Mouse (Mus musculus) subcutaneous adipose tissue, adult 2 months (tissue): ENCODE data around the gene Angptl2. TPM values are rescaled to one million over a fixed set of nuclear protein-coding genes. Genes with fewer than 3 reads are reported as not detected.

ENCODE experiments used
- polyA plus RNA-seq: library from polyadenylated mRNA; depleted of rRNA; stranded (reverse); fragments of >200 nt; gene quantifications from 2 replicates; pipeline ENCODE4 v1.2.3, GENCODE M21; 2012; ENCODE audit warnings: low replicate concordance; rRNA removed

Gene Angptl2
- 178 and 186 TPM in 2 replicates for polyA plus RNA-seq

GRCm38 (mm10) chr2:33215700-33216509, at the start of gene Angptl2:
Angptl2 (plus strand) TSS chr2:33216069.

Other genes starting within 250 kb of the Angptl2 start
- gene Slc2a8, start 234.0 kb upstream of the Angptl2 start, polyA plus RNA-seq: 63.8 and 76.1 TPM in 2 replicates
- 12.0 and 13.3 TPM in 2 replicates for gene Garnl3, start 84.4 kb upstream of the Angptl2 start, polyA plus RNA-seq
- gene Ralgps1, start 155.4 kb downstream of the Angptl2 start, polyA plus RNA-seq: 6.1 and 6.4 TPM in 2 replicates
- 11.3 and 12.9 TPM in 2 replicates for gene Zbtb34, start 215.3 kb downstream of the Angptl2 start, polyA plus RNA-seq